Mouse (Mus musculus): ENCODE data around the gene Tapbpl.

The Tapbpl gene

GRCm38 (mm10) chr6:125240617-125241016, 9.0 kb upstream of the Tapbpl start:
- no peak for DNase-seq (ENCODE audit: low read depth, low spot score)

- DNase-seq (ENCODE audit: low read depth, low spot score) = no peak
Measured at GRCm38 (mm10) chr6:125239547-125239946, 7.9 kb upstream of the Tapbpl start.

- DNase-seq (ENCODE audit: low read depth, low spot score) = no peak
Measured at GRCm38 (mm10) chr6:125238396-125238795, 6.7 kb upstream of the Tapbpl start.

GRCm38 (mm10) chr6:125237421-125237820, 5.8 kb upstream of the Tapbpl start:
- DNase-seq (ENCODE audit: low read depth, low spot score) = no peak

GRCm38 (mm10) chr6:125236782-125237181, 5.1 kb upstream of the Tapbpl start, which contains the start of gene Cd27:
Gene Cd27, minus strand, starts transcription at chr6:125237010.
- no peak for DNase-seq (ENCODE audit: low read depth, low spot score)

- DNase-seq (ENCODE audit: low read depth, low spot score) = no peak
Measured at GRCm38 (mm10) chr6:125236341-125236740, 4.7 kb upstream of the Tapbpl start.

- no peak for DNase-seq (ENCODE audit: low read depth, low spot score)
Measured at GRCm38 (mm10) chr6:125234520-125234828, 2.8 kb upstream of the Tapbpl start.

GRCm38 (mm10) chr6:125233816-125234519, 2.3 kb upstream of the Tapbpl start:
- no peak for DNase-seq (ENCODE audit: low read depth, low spot score)

- no peak for DNase-seq (ENCODE audit: low read depth, low spot score)
Measured at GRCm38 (mm10) chr6:125232516-125232915, 856 bp upstream of the Tapbpl start.

- no peak for DNase-seq (ENCODE audit: low read depth, low spot score)
Measured at GRCm38 (mm10) chr6:125232045-125232437, 381 bp upstream of the Tapbpl start.

- no peak for DNase-seq (ENCODE audit: low read depth, low spot score)
Measured at GRCm38 (mm10) chr6:125230571-125230970, 1.1 kb downstream of the Tapbpl start.

GRCm38 (mm10) chr6:125225518-125226115, 6.0 kb downstream of the Tapbpl start:
- DNase-seq (ENCODE audit: low read depth, low spot score) = no peak

- DNase-seq (ENCODE audit: low read depth, low spot score) = no peak
Measured at GRCm38 (mm10) chr6:125222577-125222976, 9.1 kb downstream of the Tapbpl start.

GRCm38 (mm10) chr6:125222146-125222545, 9.5 kb downstream of the Tapbpl start:
- DNase-seq (ENCODE audit: low read depth, low spot score) = no peak

- DNase-seq (ENCODE audit: low read depth, low spot score) = no peak
Measured at GRCm38 (mm10) chr6:125221115-125221745, 10.4 kb downstream of the Tapbpl start.

- DNase-seq (ENCODE audit: low read depth, low spot score) = peak; percentile 51
Measured at GRCm38 (mm10) chr6:125218963-125219362, 12.7 kb downstream of the Tapbpl start.

- DNase-seq (ENCODE audit: low read depth, low spot score) = no peak
Measured at GRCm38 (mm10) chr6:125217899-125218298, 13.8 kb downstream of the Tapbpl start.

GRCm38 (mm10) chr6:125216898-125217297, 14.8 kb downstream of the Tapbpl start:
- no peak for DNase-seq (ENCODE audit: low read depth, low spot score)

GRCm38 (mm10) chr6:125215148-125215954, 16.3 kb downstream of the Tapbpl start, which contains the start of gene Vamp1:
Gene Vamp1, plus strand, starts transcription at chr6:125215551.
- peak; percentile 90 for DNase-seq (ENCODE audit: low read depth, low spot score)

GRCm38 (mm10) chr6:125213715-125214114, 17.9 kb downstream of the Tapbpl start:
- DNase-seq (ENCODE audit: low read depth, low spot score) = no peak

- no peak for DNase-seq (ENCODE audit: low read depth, low spot score)
Measured at GRCm38 (mm10) chr6:125213129-125213528, 18.5 kb downstream of the Tapbpl start.

- no peak for DNase-seq (ENCODE audit: low read depth, low spot score)
Measured at GRCm38 (mm10) chr6:125212621-125213020, 19.0 kb downstream of the Tapbpl start.
